ENCODE assay signal across 25 mouse cellular contexts in genomic region chr11:97530069-97530468, GRCm38 (mm10). TPM values are rescaled to one million over a fixed set of nuclear protein-coding genes. Genes with fewer than 3 reads are reported as not detected.
"Had no signal": no experiment of that assay in that cellular context is flagged by ENCODE, and none has a peak within 500 bp of the region (broad histone marks: within the 10 kb centered on the region; RNA-seq: fewer than 3 reads in every experiment).

No protein-coding gene starts in this region.

- H3K27ac ChIP-seq: embryonic facial prominence, embryonic 10.5 days; embryonic facial prominence, embryonic 12.5 days; embryonic facial prominence, embryonic 13.5 days; embryonic facial prominence, embryonic 15.5 days; forebrain, embryonic 10.5 days; forebrain, embryonic 13.5 days; forebrain, embryonic 15.5 days; gastrocnemius, adult 2 months; heart, adult 2 months; heart, embryonic 10.5 days had no signal

- DNase-seq: cerebellum, postnatal 25 days; cerebellum, postnatal 36 days; embryo, embryonic 11 days; forebrain, postnatal 0 days; gastrocnemius, adult 2 months; gastrocnemius, postnatal 10 days; gastrocnemius, postnatal 14 days; gastrocnemius, postnatal 25 days; gastrocnemius, postnatal 36 days; heart, adult 11 months; heart, adult 18-20 months; heart, adult 2 months had no signal

- H3K4me3 ChIP-seq: embryonic facial prominence, embryonic 12.5 days; embryonic facial prominence, embryonic 13.5 days; embryonic facial prominence, embryonic 15.5 days; erythroblast, embryonic 14.5 days; forebrain, embryonic 10.5 days; forebrain, embryonic 12.5 days; forebrain, embryonic 13.5 days; forebrain, embryonic 15.5 days; gastrocnemius, adult 2 months; heart, adult 2 months; heart, embryonic 10.5 days; heart, embryonic 12.5 days had no signal

RNA-seq across cellular contexts. Expression of gene 4933428G20Rik, which starts 29.9 kb away (rescaled TPM):
- polyA plus RNA-seq: embryonic facial prominence, embryonic 11.5 days; erythroblast, embryonic 14.5 days; forebrain, embryonic 14.5 days; heart, adult 2 months had no signal

RNA-seq across cellular contexts. Expression of gene Srcin1, which starts 45.9 kb away (rescaled TPM):
- polyA plus RNA-seq: erythroblast, embryonic 14.5 days; heart, embryonic 12.5 days had no signal
